Mouse (Mus musculus): ENCODE measurements around the gene Exoc5. TPM values are rescaled to one million over a fixed set of nuclear protein-coding genes. Genes with fewer than 3 reads are reported as not detected.

The Exoc5 gene
- total and polyA plus RNA-seq, 2 experiments from 2014 or later, result 47.2 to 59.5 TPM

DNA sequence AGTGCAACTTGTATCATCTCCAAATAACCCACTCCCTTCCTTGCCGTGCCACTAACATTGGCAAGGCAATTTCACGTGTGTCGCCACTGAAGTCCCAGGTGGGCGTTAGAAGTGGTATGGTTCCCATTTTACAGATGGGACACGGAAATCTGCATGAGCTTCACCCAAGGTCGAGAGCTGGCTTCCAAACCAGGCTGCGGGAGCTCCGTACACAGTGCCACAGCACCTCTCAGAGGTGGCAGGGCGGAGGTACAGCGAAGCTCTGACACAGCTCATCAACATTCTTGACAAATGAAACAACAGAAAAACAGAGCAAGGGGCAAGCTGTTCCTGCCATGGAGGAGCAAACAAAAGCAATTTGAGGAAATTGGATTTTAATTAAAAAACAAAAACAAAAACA, 80.8 kb downstream of the Exoc5 start:
- WGBS, result 48% methylated on average over 10 of the region's 10 CpGs

DNA sequence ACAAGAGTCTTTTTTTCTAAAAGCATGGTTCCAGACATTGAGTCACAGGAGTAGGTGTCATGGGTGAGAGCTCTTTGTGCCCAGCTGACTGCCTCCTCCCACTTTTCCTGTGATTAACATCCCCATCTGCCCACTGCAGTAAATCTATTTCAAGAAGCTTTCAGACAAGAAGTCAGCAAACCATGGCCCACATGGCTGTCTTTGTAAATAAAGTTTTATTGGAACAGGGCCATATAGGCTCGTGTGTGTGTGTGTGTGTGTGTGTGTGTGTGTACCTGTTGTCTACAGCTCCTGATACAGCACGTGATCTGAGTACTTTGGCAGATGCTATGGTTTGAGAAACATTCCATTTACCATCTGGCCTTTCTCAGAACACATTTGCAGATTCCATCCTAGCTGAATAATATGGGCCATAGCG, 87.5 kb downstream of the Exoc5 start:
- 71% methylated on average over 3 of the region's 3 CpGs for WGBS
- no peak overlapping the region for H3K27ac ChIP-seq (ENCODE audit: low read depth, low read length)
- no peak for TF ChIP-seq CTCF (IDR thresholded peaks at IDR 0.05)
- no peaks in the 10 kb centered on the region for H3K4me1 ChIP-seq (ENCODE audit: insufficient read depth, low read length)
- DNase-seq (ENCODE audit: low spot score), result no peak
- H3K4me3 ChIP-seq (ENCODE audit: low read depth, low read length), result no peak overlapping the region
- no peak overlapping the region for H3K9ac ChIP-seq (replicated peaks; ENCODE audit: low read length, poor library complexity, severe bottlenecking)
- ATAC-seq (ENCODE audit: low FRiP score), result no peak
- no peak overlapping the region for H3K4me2 ChIP-seq (ENCODE audit: low read depth, low read length, poor library complexity, severe bottlenecking)
- H3K9me3 ChIP-seq (ENCODE audit: low read length), result no peaks in the 10 kb centered on the region
- H3K36me3 ChIP-seq (ENCODE audit: insufficient read depth, low read length), result no peaks in the 10 kb centered on the region
- H3K27me3 ChIP-seq (ENCODE audit: insufficient read depth, low read length), result no peaks in the 10 kb centered on the region

More for the DNA sequence above, 80.8 kb downstream of the Exoc5 start:
- DNase-seq (ENCODE audit: low spot score) (peak; percentile 46), ATAC-seq (ENCODE audit: low FRiP score) (no peak)
- no peak overlapping the region for H3K4me2 ChIP-seq (ENCODE audit: low read depth, low read length, poor library complexity, severe bottlenecking)
- H3K9me3 ChIP-seq (ENCODE audit: low read length), result no peaks in the 10 kb centered on the region
- H3K4me3 ChIP-seq (ENCODE audit: low read depth, low read length), result no peak overlapping the region
- no peak overlapping the region for H3K27ac ChIP-seq (ENCODE audit: low read depth, low read length)
- H3K4me1 ChIP-seq (ENCODE audit: insufficient read depth, low read length), result no peaks in the 10 kb centered on the region
- TF ChIP-seq CTCF (IDR thresholded peaks at IDR 0.05), result peak; percentile 72
- no peaks in the 10 kb centered on the region for H3K27me3 ChIP-seq (ENCODE audit: insufficient read depth, low read length)
- H3K9ac ChIP-seq (replicated peaks; ENCODE audit: low read length, poor library complexity, severe bottlenecking), result no peak overlapping the region
- no peaks in the 10 kb centered on the region for H3K36me3 ChIP-seq (ENCODE audit: insufficient read depth, low read length)

DNA sequence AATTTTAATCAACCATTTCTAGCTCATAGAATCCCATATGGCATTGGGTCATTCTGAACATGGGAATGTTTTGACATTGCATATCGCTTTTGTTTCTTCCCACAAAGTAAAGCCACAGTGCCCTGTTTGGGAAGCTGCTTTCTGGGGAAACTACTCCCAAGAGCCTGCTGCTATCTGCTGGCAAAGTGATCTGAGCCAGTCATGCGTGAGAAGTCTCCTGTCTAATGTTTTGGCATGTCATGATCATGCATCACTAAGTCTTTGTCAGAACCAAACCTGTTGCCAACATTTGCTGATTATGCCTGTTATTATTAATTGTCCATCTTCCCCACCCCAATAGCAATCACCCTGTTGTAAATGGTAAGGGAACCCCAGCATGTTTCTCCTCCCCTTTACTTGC, 94.9 kb downstream of the Exoc5 start:
- Histone ChIP-seq H3K27ac (ENCODE audit: low read depth, low read length) (no peak overlapping the region), H3K4me1 (ENCODE audit: insufficient read depth, low read length) (no peaks in the 10 kb centered on the region), H3K4me3 (ENCODE audit: low read depth, low read length) (no peak overlapping the region), H3K4me2 (ENCODE audit: low read depth, low read length, poor library complexity, severe bottlenecking) (no peak overlapping the region), H3K9ac (replicated peaks; ENCODE audit: low read length, poor library complexity, severe bottlenecking) (no peak overlapping the region), H3K36me3 (ENCODE audit: insufficient read depth, low read length) (no peaks in the 10 kb centered on the region), H3K27me3 (ENCODE audit: insufficient read depth, low read length) (no peaks in the 10 kb centered on the region), H3K9me3 (ENCODE audit: low read length) (no peaks in the 10 kb centered on the region)
- WGBS, result 88% methylated on average over 2 of the region's 2 CpGs
- no peak for TF ChIP-seq CTCF (IDR thresholded peaks at IDR 0.05)
- DNase-seq (ENCODE audit: low spot score) (peak; percentile 30), ATAC-seq (ENCODE audit: low FRiP score) (no peak)

DNA sequence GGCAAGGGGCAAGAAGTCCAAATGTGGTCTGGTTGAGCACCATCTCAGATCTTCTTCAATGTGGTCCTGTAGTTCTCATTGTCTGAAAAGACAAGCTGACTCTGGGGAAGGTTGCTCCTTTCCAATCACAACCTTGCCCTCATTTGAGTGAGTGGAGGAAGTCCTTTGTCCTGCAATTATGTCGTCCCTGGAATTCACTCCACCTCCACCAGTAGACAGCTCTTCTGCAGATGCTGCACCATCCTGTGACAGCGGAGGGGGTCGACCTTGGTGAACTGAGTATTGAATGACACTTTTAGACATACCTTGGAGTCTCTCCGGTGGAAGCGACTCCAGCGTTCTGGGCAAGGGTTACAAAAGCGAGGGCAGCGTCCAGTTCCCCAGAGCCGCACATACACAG, 97.8 kb downstream of the Exoc5 start:
- Histone ChIP-seq H3K4me3 (ENCODE audit: low read depth, low read length) (no peak overlapping the region), H3K4me2 (ENCODE audit: low read depth, low read length, poor library complexity, severe bottlenecking) (no peak overlapping the region), H3K27me3 (ENCODE audit: insufficient read depth, low read length) (no peaks in the 10 kb centered on the region), H3K27ac (ENCODE audit: low read depth, low read length) (no peak overlapping the region), H3K36me3 (ENCODE audit: insufficient read depth, low read length) (no peaks in the 10 kb centered on the region), H3K9me3 (ENCODE audit: low read length) (no peaks in the 10 kb centered on the region), H3K4me1 (ENCODE audit: insufficient read depth, low read length) (no peaks in the 10 kb centered on the region), H3K9ac (replicated peaks; ENCODE audit: low read length, poor library complexity, severe bottlenecking) (no peak overlapping the region)
- no peak for TF ChIP-seq CTCF (IDR thresholded peaks at IDR 0.05)
- DNase-seq (ENCODE audit: low spot score) (no peak), ATAC-seq (ENCODE audit: low FRiP score) (no peak)
- 91% methylated on average over 9 of the region's 9 CpGs for WGBS

Other genes with a start within 250 kb of the Exoc5 start
- 23.1 and 27.1 TPM in 2 replicates for gene Ap5m1, start 556 bp downstream of the Exoc5 start, total RNA-seq (2014; rRNA removed)
- 15.2 and 16.1 TPM in 2 replicates for gene Ap5m1, start 556 bp downstream of the Exoc5 start, polyA plus RNA-seq (2015; fragmentation: Nextera tagmentation; extraction: Ambion mirVana)
- 42.2 and 50.9 TPM in 2 replicates for gene Naa30, start 105.6 kb upstream of the Exoc5 start, total RNA-seq (2014; rRNA removed)
- gene Naa30, start 105.6 kb upstream of the Exoc5 start, polyA plus RNA-seq (2015; fragmentation: Nextera tagmentation; extraction: Ambion mirVana), result 8.8 and 9.0 TPM in 2 replicates
- gene ccdc198, start 178.8 kb upstream of the Exoc5 start, total RNA-seq (2014; rRNA removed), result not detected in 2 replicates
- 0.13 TPM in 1 of 2 replicates, not detected in the other for gene ccdc198, start 178.8 kb upstream of the Exoc5 start, polyA plus RNA-seq (2015; fragmentation: Nextera tagmentation; extraction: Ambion mirVana)

All from midbrain, postnatal 0 days (tissue).